Mouse (Mus musculus): ENCODE measurements around the gene Clic1.

Clic1 gene

DNA sequence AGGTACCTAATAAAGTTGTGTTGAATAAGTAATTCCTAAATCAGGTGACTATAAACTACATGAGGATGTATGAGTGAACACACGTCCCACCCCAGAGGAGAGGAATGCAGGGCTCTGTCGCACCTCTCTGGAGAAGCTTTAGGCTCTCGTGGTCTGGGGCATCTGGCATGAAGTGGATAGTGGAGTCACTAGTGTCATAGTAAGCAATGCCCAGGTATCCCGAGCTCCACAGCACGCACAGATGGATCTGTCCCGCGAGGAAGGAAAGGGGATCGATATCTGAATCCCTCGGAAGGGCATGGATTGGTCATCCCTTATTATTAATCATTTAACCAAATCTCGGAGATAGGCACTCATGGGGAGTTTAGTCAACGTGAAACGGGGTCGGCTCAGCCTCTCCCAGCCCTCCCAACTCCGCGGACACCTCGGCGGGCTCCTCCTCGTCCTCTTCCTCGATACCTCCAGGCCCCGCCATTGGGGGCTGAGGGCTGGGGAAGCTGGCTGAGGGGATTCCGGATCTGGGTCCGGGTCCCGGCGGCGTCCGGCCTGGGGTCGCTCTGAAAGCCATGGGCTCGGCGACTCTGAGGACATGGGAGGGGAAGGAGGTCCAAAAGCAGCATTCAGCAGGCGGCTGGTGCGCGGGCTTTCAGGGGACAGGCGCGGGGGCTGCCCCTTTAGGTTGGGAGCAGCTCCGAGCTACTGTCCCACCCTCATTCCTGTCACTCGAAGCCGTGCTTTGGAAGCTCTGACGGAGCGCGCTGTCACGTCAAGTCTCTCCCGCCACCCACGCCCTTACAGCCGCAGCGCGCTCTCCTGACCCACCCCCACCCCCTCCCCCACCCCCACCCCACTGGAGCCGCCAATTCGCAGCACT lies 3.7 kb upstream of the Clic1 start:
- DNase-seq: no peak

- DNase-seq: peak; percentile 98
These were observed 2.9 kb upstream of the Clic1 start, which contains the start of gene Msh5 for GRCm38 (mm10) chr17:35046681-35047455. Gene Msh5 (minus strand): TSS chr17:35046745.

GRCm38 (mm10) chr17:35047688-35048087 lies 2.1 kb upstream of the Clic1 start:
- peak; percentile 67 to 89 for DNase-seq

- peak; percentile 33 to 42 for DNase-seq
These were observed 1.4 kb upstream of the Clic1 start for GRCm38 (mm10) chr17:35048149-35048931.

- peak in 1 of 2 experiments; percentile 13 for DNase-seq
These were observed 780 bp upstream of the Clic1 start for GRCm38 (mm10) chr17:35048932-35049440.

DNA sequence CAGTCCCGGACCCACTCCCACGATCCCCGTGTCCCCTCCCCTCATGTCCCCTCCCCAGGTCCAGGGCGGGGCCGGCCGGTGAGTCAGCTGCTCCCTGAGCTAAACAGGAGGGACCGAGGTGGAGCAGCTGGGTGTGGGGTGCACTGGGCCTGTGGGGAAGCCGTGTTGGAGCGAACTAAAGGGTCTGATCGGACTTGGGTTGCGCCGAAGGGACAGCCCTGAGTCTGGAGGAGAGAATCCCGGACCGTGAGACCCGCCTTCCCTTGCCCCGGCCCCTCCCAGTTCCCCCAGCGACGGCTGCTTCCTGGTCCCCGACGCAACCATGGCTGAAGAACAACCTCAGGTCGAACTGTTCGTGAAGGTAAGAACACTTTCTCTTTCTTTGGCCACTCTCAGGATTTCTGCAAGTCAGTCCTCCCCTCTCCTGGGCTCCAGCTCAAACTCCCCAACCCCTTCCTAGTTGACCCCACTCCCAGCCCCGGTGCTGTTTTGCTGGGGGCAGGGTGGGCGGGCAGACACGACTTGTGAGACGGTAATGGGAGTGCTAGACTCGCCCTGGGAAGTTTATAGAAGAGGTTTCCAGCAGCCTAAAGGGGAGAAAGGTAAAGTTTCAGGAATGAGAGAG lies 472 bp downstream of the Clic1 start:
- DNase-seq: peak; percentile 83 to 89

DNA sequence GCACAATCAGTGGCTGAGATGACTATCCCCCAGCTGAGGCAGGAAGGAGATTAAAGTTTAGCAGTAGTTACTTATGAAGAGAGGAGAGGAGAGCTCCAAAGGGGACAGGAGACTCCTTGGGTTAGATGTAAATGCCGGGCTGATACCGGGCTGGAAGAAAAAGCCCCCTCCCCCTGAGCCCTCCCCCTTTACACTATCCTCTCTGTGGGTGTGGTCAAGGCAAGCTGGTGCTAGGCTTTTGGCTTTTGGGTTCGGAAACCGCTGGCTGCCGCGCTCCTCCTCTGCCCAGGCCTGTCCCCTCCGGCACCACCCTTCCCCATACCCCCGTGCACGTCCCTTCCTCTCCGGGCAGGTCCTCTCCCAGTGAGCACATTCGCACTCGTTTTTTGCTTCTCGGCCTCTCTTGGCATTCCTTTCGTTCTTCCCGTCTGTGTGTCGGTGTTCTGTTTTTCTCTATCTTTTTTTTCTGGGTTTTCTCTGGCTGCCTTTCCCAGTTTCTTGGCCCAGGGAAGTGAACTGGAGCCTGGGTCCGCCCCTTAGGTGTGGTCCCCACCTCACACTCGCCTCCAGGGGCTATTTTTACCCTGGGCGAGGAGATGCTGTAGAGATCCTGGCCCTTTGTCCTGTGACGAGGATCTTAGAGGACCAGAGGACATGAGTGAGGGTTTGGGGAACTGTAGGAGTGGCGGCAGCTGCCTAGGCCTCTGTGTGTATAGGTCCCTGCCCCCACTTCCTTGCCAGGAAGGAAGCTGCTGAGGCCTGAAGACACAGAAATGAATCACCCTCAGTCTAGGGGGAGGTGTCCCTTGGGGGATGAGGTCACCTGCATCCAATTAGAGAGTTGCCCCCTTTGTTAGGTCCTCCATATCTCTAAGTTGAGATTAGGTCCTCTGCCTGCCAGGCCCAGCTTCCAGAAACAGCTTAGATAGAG lies 1.7 kb downstream of the Clic1 start:
- peak; percentile 83 to 87 for DNase-seq

- no peak for DNase-seq
These were observed 2.6 kb downstream of the Clic1 start for GRCm38 (mm10) chr17:35052271-35052798.

- peak in 1 of 2 experiments; percentile 35 for DNase-seq
These were observed 6.1 kb downstream of the Clic1 start for GRCm38 (mm10) chr17:35055691-35056495.

GRCm38 (mm10) chr17:35057090-35057489 lies 7.3 kb downstream of the Clic1 start:
- DNase-seq: no peak

DNA sequence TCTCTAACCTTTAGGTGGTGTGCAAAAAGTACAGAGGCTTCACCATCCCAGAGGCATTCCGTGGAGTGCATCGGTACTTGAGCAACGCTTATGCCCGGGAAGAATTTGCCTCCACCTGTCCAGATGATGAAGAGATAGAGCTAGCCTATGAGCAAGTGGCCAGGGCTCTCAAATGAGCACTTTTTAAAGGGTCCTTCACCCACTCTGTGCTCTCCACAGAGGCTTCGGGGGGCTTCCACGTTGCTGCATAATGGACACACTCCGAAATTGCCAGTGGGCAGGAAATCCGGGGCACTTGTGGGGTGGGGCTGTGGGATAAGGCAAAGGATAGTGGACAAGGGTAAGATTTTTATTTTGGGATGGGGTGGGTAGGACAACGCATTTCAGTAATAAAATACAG lies 8.6 kb downstream of the Clic1 start:
- no peak for DNase-seq

DNA sequence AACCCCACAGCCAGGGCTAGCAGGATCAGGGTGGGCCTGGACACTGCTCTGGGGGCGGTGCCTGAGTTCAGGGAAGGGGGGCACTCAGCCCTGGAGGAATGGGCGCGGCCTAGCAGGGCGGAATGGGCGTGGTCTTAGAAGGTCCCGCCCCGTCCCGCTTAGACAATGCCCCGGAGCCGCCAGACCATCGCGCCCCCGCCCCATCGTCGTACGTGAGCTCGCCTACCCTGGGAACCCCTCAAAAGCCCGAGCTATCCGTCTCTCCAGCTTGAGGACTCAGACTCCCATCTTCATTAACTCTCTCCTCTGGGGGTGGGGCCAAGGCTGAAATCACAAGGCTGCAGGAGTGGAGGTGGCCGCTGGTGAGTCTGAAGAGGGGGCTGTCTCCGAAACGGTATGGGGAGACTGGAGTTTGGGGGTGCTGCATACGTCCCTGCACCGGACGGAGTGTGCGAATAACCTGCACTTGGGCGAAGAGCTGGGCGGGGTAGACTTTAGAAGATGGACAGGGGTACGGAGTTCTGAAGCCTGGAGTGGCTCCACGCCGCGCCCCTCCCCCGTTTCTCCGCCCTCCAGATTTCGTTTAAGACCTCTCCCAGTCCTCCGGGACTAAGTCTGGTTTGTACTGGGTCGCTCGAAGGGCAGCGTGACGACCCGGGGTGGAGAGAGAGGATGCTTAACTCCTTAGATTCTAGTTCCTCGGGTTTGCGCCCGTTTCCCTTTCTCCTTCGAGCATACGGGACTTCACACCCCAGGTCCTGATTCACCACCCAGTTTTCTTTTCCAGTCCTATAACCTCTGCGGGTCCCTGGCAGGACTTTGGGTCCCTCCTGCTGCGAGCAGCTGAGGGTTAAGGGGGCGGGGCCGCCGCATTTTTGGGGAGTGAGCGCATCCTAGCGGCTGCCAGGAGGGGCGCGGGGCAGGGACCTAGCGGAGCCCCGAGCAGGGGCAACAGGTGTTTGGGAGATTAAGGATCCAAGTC lies 9.4 kb downstream of the Clic1 start, which contains the start of gene Ddah2:
TSS of gene Ddah2 (plus strand) at position 125 of the 982 bp plus-strand sequence.
- DNase-seq: peak; percentile 90 to 94

- DNase-seq: no peak
These were observed 10.3 kb downstream of the Clic1 start for GRCm38 (mm10) chr17:35060071-35060470.

GRCm38 (mm10) chr17:35060737-35061297 lies 11.1 kb downstream of the Clic1 start:
- DNase-seq: peak in 1 of 2 experiments; percentile 58

GRCm38 (mm10) chr17:35061299-35061698 lies 11.5 kb downstream of the Clic1 start:
- no peak for DNase-seq

GRCm38 (mm10) chr17:35063466-35063865 lies 13.7 kb downstream of the Clic1 start:
- no peak for DNase-seq

- DNase-seq: no peak
These were observed 14.7 kb downstream of the Clic1 start for GRCm38 (mm10) chr17:35064378-35064877.
